Mouse (Mus musculus) hindbrain, embryonic 11.5 days (tissue): ENCODE data around the gene Ern1. TPM values are rescaled to one million over a fixed set of nuclear protein-coding genes. Genes with fewer than 3 reads are reported as not detected.
A peak's percentile ranks its signal among the peaks of the same experiment; 100 is the strongest.

ENCODE experiments used
- ATAC-seq: fragments of 200-750 bp; cut with Nextera tagmentation; 2 replicates; pipeline ENCODE4 v1.8.0; 2017; ENCODE audit warnings: mild to moderate bottlenecking, moderate TSS enrichment, moderate library complexity; ENCODE audit not compliant: low FRiP score
- DNase-seq: peaks from one replicate; pipeline ENCODE4 v3.0.0-alpha.2; 2015; ENCODE audit warnings: low spot score
- H3K27ac ChIP-seq: fragments of 300-500 bp; sonication (generic); 2 replicates; pipeline ENCODE4 v1.5.1; 2014; ENCODE audit warnings: mild to moderate bottlenecking, low read depth, low read length
- H3K27me3 ChIP-seq: fragments of 300-500 bp; sonication (generic); 2 replicates; pipeline ENCODE4 v1.6.1; 2014; ENCODE audit warnings: mild to moderate bottlenecking, low read length, moderate library complexity, mixed read lengths; ENCODE audit not compliant: control insufficient read depth, insufficient read depth
- H3K36me3 ChIP-seq: fragments of 300-500 bp; sonication (generic); 2 replicates; pipeline ENCODE4 v1.6.1; 2014; ENCODE audit warnings: mild to moderate bottlenecking, low read length, moderate library complexity, mixed read lengths; ENCODE audit not compliant: control insufficient read depth, insufficient read depth
- H3K4me1 ChIP-seq: fragments of 300-500 bp; sonication (generic); replicated peaks from 2 replicates; pipeline ENCODE4 v1.6.1; 2014; ENCODE audit warnings: low read length, mixed read lengths; ENCODE audit not compliant: control insufficient read depth, insufficient read depth
- H3K4me2 ChIP-seq: fragments of 300-500 bp; sonication (generic); replicated peaks from 2 replicates; pipeline ENCODE4 v1.6.1; 2014; ENCODE audit warnings: mild to moderate bottlenecking, low read depth, low read length
- H3K4me3 ChIP-seq: fragments of 300-500 bp; sonication (generic); 2 replicates; pipeline ENCODE4 v1.5.1; 2014; ENCODE audit warnings: low read depth, low read length
- H3K9ac ChIP-seq: fragments of 300-500 bp; sonication (generic); 2 replicates; pipeline ENCODE4 v1.6.1; 2014; ENCODE audit warnings: low read depth, low read length
- H3K9me3 ChIP-seq: fragments of 300-500 bp; sonication (generic); 2 replicates; pipeline ENCODE4 v1.6.1; 2016; ENCODE audit warnings: low read length; ENCODE audit not compliant: control insufficient read depth
- WGBS: fragments of 180-500 bp; shearing (Covaris S2); extraction: QIAGEN DNeasy Blood & Tissue Kit; methylation state at CpG from one replicate; pipeline ENCODE4 v1.1.7; 2014; 5-methylcytosine and 5-hydroxymethylcytosine counted together
- polyA plus RNA-seq: library from polyadenylated mRNA; unstranded; fragments of >200 nt; fragmentation: Nextera tagmentation; extraction: Ambion mirVana; gene quantifications from 2 replicates; pipeline ENCODE4 v1.2.1, GENCODE M21; 2014

The Ern1 gene
- polyA plus RNA-seq, 1 experiment from 2014 or later, result 5.5 TPM

DNA sequence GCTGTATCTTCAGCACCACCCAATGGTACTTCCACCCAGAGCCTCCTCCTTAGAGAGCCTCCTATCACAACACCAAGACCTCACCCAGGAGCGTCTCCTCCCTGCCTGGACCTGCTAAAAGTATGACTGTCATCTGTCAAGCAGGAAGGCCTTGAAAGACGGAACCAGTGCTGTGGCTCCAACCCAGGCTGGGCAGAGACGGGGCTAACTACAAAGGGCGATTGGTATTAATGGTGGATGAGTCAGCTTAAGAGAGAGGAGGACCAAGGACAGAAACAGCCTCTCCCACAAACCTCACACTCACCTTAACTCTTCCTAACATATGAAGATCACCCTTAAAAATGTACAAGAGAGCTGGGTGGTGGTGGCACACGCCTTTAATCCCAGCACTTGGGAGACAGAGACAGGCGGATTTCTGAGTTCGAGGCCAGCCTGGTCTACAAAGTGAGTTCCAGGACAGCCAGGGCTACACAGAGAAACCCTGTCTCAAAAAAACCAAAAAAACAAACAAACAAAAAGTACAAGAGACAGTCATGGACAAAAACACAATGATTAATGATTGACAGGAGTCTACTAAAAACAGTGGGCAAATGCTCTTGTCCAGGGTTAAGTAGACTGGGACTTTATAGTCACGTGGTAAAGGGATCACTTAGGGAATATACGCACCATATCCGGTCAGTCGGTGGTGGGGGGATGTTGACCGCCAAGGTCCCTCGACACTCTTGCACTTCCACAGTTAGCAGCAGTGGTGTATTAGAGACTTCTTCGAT lies 23.8 kb upstream of the Ern1 start:
- H3K4me2 ChIP-seq, result no peak overlapping the region
- H3K9me3 ChIP-seq, result no peaks in the 10 kb centered on the region
- H3K9ac ChIP-seq, result no peak overlapping the region
- H3K4me3 ChIP-seq, result no peak overlapping the region
- H3K4me1 ChIP-seq, result no peaks in the 10 kb centered on the region; the same call in 1 of the 2 replicates
- H3K27me3 ChIP-seq, result no peaks in the 10 kb centered on the region
- WGBS, result 93% methylated on average over 14 of the region's 14 CpGs
- DNase-seq, result no peak
- H3K36me3 ChIP-seq, result no peaks in the 10 kb centered on the region
- H3K27ac ChIP-seq, result no peak overlapping the region
- no peak for ATAC-seq

DNA sequence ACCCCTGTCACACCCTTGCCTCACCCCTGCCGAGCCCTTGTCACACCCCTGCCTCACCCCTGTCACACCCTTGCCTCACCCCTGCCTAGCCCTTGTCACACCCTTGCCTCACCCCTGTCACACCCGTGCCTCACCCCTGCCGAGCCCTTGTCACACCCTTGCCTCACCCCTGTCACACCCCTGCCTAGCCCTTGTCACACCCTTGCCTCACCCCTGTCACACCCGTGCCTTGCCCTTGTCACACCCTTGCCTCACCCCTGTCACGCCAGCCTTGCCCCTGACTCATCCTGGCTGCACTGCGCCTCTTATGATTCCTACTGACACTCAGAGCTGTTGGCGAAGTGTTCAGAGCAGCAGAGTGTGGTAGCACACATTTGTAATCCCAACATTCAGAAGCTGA lies 20.0 kb upstream of the Ern1 start:
- no peak overlapping the region for H3K4me3 ChIP-seq
- H3K9me3 ChIP-seq, result no peaks in the 10 kb centered on the region
- no peak overlapping the region for H3K9ac ChIP-seq
- H3K4me1 ChIP-seq, result no peaks in the 10 kb centered on the region
- ATAC-seq (no peak), DNase-seq (no peak)
- H3K27me3 ChIP-seq, result no peaks in the 10 kb centered on the region
- H3K36me3 ChIP-seq, result no peaks in the 10 kb centered on the region
- 89% methylated on average over 7 of the region's 7 CpGs for WGBS
- no peak overlapping the region for H3K4me2 ChIP-seq
- no peak overlapping the region for H3K27ac ChIP-seq

DNA sequence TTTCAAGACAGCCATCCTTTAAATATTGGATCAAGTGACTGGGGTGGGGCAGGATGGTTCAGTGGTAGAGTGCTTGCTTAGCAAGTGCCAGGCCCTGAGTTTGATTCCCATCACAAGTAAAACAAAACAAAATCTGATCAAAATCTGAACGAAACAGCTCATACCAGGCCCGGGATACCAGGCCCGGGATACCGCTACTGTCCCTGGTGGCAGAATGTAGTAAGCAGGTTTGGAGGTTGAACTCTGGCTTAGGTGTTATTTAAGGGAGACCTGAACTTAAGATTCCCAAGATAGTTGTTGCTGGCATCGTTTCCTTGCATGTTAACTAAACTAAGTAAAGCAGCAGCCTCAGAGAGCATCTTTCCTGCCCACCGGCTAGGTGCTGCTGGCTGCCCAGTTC lies 18.6 kb upstream of the Ern1 start:
- 86% methylated on average over 6 of the region's 6 CpGs for WGBS
- no peaks in the 10 kb centered on the region for H3K9me3 ChIP-seq
- no peak overlapping the region for H3K4me2 ChIP-seq
- H3K9ac ChIP-seq, result no peak overlapping the region
- H3K36me3 ChIP-seq, result no peaks in the 10 kb centered on the region
- H3K27ac ChIP-seq, result no peak overlapping the region
- H3K4me1 ChIP-seq, result no peaks in the 10 kb centered on the region
- DNase-seq (no peak), ATAC-seq (no peak)
- H3K27me3 ChIP-seq, result no peaks in the 10 kb centered on the region
- H3K4me3 ChIP-seq, result no peak overlapping the region

DNA sequence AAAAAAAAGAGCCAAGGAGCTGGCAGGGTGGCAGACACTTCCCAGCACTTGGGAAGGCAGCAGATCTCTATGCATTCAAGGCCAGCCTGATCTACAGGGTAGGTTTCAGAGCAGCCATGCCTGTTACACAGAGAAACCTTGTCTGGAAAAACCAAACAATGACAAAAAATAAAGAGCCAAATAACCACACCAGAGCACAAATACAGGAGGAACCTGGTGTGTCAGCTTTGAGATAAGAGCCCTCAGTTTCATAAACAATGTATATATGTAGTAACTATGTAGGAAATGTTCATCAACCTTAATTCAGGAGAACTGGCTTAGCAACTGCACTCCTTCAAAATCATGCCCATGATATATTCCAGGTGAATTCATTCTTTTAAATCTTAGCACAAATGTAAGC lies 16.5 kb upstream of the Ern1 start:
- H3K36me3 ChIP-seq, result no peaks in the 10 kb centered on the region
- no peak for ATAC-seq
- H3K27me3 ChIP-seq, result no peaks in the 10 kb centered on the region
- H3K9me3 ChIP-seq, result no peaks in the 10 kb centered on the region
- no peak for DNase-seq
- H3K9ac ChIP-seq, result no peak overlapping the region
- H3K4me3 ChIP-seq, result no peak overlapping the region
- no peaks in the 10 kb centered on the region for H3K4me1 ChIP-seq
- no peak overlapping the region for H3K4me2 ChIP-seq
- no peak overlapping the region for H3K27ac ChIP-seq

DNA sequence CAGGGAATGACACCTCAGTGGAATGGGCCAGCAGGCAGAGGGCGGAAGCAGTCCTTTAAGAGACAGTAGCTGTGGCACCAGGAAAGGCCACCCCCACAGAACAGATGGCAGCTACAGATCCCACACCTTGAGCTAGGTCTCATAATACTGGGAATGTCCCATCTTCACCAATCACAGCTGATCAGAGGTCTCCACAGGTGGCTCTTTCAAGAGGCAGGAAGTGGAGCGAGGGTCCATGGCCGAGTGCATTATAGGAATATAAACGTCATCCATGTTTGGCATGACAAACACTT lies 15.7 kb upstream of the Ern1 start:
- Histone ChIP-seq H3K27ac (no peak overlapping the region), H3K4me3 (no peak overlapping the region), H3K27me3 (no peaks in the 10 kb centered on the region), H3K4me2 (no peak overlapping the region), H3K4me1 (no peaks in the 10 kb centered on the region), H3K9me3 (no peaks in the 10 kb centered on the region), H3K36me3 (no peaks in the 10 kb centered on the region), H3K9ac (no peak overlapping the region)
- DNase-seq (no peak), ATAC-seq (no peak)
- 79% methylated on average over 4 of the region's 4 CpGs for WGBS

DNA sequence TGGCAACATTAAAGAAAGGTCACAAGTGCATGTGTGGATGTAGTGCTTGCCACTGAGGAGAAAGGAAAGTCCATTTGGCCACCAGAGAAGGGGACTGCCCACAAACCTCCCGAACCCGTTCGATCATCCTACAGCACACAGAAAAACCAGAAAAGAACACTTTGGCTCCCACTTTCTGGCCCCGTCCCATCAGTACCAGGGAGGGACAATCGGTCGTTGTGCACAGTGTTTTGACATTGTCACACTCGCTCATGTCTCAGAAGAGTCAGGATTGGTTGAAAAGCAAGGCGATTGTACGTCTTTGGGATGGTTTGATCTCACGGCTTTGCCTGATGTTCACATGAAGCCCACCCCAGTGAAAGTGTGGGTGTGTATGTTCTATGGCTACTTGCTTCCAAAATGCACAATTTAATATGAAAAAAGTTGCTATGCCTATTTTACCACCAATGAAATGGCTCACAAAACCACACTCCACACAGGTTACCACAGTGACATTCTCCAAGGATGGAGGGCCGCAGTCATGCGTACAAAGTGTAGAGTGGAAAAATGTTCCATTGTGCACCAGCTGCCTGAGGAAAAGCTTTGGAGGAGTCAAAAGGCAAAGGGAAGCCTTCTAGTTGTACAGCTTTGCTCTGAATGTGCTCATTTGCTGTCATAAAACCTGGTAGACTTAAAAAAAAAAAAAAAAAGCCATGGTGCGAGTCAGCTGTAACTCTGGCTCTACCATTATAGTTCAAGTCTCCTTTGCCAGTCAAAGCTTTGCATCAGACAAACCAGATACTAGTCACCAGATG lies 15.2 kb upstream of the Ern1 start:
- no peaks in the 10 kb centered on the region for H3K9me3 ChIP-seq
- H3K36me3 ChIP-seq, result no peaks in the 10 kb centered on the region
- no peak overlapping the region for H3K4me2 ChIP-seq
- H3K27ac ChIP-seq, result no peak overlapping the region
- H3K9ac ChIP-seq, result no peak overlapping the region
- WGBS, result 67% methylated on average over 13 of the region's 13 CpGs
- H3K4me3 ChIP-seq, result no peak overlapping the region
- no peaks in the 10 kb centered on the region for H3K4me1 ChIP-seq
- ATAC-seq, result no peak
- no peaks in the 10 kb centered on the region for H3K27me3 ChIP-seq
- DNase-seq, result no peak

DNA sequence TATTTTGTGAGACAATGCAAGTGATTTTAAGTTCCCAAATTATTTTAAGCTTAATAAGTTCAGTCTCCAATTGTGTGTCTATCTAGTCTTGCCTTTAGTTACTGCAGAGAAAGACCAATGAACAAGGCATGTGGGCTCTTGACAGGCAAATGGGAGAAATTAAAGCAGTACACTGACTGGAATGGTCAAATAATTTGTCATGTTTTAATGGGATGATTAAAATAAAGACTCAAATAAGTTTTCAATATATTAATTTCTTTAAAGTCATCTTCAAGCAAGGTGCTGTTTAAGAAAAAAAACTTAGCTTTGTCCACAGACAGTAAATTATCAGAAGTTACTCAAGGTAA lies 14.5 kb upstream of the Ern1 start:
- ATAC-seq (no peak), DNase-seq (no peak)
- H3K4me1 ChIP-seq, result no peaks in the 10 kb centered on the region
- peak overlapping the region; percentile 97 for H3K27ac ChIP-seq
- no peaks in the 10 kb centered on the region for H3K9me3 ChIP-seq
- H3K4me3 ChIP-seq, result peak overlapping the region; percentile 96; the same call in 1 of the 2 replicates
- no peaks in the 10 kb centered on the region for H3K36me3 ChIP-seq
- peak overlapping the region; percentile 99; the same call in 1 of the 2 replicates for H3K9ac ChIP-seq
- H3K4me2 ChIP-seq, result peak overlapping the region; percentile 62; the same call in 1 of the 2 replicates
- no peaks in the 10 kb centered on the region for H3K27me3 ChIP-seq

DNA sequence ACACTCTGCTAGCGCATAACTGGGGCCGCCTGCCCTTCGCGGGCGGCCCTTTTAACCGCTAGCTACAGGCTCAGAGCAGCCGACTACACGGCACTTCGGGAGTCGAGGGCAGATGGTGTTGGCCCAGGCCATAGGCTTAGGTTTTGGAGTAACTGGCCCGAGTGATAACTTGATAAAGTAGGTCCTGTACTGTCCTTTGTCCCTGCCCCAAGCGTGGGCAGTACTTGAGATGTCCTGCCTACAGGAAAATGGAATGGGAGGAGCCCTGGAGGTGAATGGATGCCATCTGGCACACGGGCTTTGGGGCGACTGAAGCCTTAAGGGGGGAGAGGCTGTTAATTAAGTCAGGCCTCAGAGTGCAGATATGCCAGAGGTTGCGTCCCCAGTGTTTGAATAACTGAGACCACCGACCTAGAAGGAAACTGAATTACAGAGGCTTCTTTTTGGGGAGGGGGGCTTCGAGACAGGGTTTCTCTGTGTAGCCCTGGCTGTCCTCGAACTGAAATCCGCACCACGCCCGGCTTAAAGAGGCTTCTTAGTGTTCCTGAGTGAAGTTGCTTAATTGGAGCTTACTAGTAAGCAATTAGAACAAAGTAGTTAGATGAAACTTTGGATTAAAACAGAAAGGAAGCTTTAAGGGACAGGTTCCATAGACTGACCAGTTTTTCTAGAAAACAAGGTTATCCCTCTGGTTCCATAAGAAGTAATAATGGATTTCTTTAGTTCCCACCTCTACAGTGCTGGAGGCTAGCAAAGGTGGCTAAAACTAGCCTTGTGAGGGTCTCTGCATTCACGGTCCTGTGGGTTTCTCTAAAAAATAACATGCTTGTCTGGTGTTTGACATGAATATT lies 13.9 kb upstream of the Ern1 start:
- H3K4me3 ChIP-seq, result peak overlapping the region; percentile 96
- DNase-seq (peak; percentile 76), ATAC-seq (peak; percentile 85)
- 1% methylated on average over 22 of the region's 22 CpGs for WGBS
- no peaks in the 10 kb centered on the region for H3K36me3 ChIP-seq
- peak overlapping the region; percentile 62 for H3K4me2 ChIP-seq
- H3K9me3 ChIP-seq, result no peaks in the 10 kb centered on the region
- peak overlapping the region; percentile 99 for H3K9ac ChIP-seq
- no peaks in the 10 kb centered on the region for H3K4me1 ChIP-seq
- H3K27me3 ChIP-seq, result no peaks in the 10 kb centered on the region
- H3K27ac ChIP-seq, result peak overlapping the region; percentile 97
